Mouse (Mus musculus): ENCODE results near the gene Tmem229a. TPM values are rescaled to one million over a fixed set of nuclear protein-coding genes. Genes with fewer than 3 reads are reported as not detected.

Gene Tmem229a
- total and polyA plus RNA-seq, 2 experiments from 2014 or later, result 0.38 TPM; not detected in 1

DNA sequence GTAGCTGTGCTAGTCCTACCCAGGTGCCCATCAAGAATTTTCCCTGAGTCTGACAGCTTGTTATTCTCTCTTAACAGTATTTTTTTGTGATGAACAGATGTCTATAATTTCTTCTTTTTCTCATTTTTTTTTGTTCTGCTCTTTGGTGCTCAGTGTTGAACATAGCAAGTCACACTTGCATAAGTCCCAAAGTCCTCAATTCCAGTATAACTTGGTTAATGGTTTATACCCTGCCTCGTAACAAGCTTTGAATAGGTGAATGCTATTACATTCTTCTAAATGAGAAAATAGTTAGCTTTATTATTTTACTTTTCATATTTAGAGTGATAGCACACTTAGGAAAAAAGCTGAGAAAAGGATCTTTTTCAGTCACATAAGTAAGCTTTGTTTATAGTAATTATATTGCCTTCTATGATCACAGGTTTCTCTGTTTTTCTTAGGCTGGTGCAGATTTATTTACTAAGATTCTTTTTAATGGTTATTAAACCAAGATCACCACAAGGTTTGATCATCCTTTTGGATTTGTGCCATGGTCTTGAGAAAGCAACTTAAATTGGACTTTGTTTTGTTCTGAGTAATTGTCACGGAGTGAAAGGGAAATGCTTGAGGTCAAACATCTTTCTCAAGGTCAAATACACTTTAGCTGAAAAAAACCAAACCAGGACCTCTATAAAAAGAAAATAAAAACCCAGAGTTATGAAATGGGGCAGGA is 45.9 kb downstream of the Tmem229a start:
- Histone ChIP-seq H3K27me3 (ENCODE audit: control insufficient read depth, insufficient read depth, low read length) (no peaks in the 10 kb centered on the region), H3K4me3 (ENCODE audit: low read depth, low read length) (no peak overlapping the region), H3K36me3 (replicated peaks; ENCODE audit: control insufficient read depth, insufficient read depth, low read length) (no peaks in the 10 kb centered on the region), H3K27ac (ENCODE audit: low read depth) (no peak overlapping the region), H3K4me2 (ENCODE audit: low read depth, low read length) (no peak overlapping the region), H3K9me3 (replicated peaks; ENCODE audit: control insufficient read depth, low read length) (no peaks in the 10 kb centered on the region), H3K4me1 (ENCODE audit: control insufficient read depth, insufficient read depth) (no peaks in the 10 kb centered on the region), H3K9ac (replicated peaks; ENCODE audit: low read depth, low read length) (no peak overlapping the region)
- DNase-seq (ENCODE audit: low spot score), result no peak
- TF ChIP-seq CTCF (IDR thresholded peaks at IDR 0.05; ENCODE audit: low read depth), result no peak
- no peak for TF ChIP-seq EP300 (IDR thresholded peaks at IDR 0.05; ENCODE audit: low read depth)
- no peak for ATAC-seq (ENCODE audit: insufficient read depth, low read depth)
- WGBS, result 59% methylated on average over 2 of the region's 2 CpGs

DNA sequence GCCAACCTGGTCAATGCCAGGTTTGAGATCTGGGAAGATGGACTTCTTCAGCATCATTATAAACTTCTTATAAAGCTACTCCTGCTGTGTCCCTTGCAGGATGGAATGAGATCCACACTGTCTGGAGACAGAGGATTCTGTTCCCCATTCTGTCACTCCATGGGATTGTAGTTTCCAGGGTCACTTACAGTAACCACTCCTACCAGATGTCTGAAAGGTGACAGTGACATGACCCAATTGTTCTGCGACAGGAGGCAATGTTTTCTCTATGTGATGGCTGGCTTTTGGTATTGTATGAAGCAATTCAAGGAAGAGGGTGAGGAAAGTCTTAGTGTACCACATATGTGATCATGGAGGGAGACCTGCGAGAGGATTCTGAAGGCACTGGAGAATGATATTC is 48.3 kb downstream of the Tmem229a start:
- no peak overlapping the region for H3K9ac ChIP-seq (replicated peaks; ENCODE audit: low read depth, low read length)
- H3K4me1 ChIP-seq (ENCODE audit: control insufficient read depth, insufficient read depth), result no peaks in the 10 kb centered on the region
- no peaks in the 10 kb centered on the region for H3K27me3 ChIP-seq (ENCODE audit: control insufficient read depth, insufficient read depth, low read length)
- DNase-seq (ENCODE audit: low spot score), result no peak
- no peak overlapping the region for H3K27ac ChIP-seq (ENCODE audit: low read depth)
- H3K9me3 ChIP-seq (replicated peaks; ENCODE audit: control insufficient read depth, low read length), result no peaks in the 10 kb centered on the region
- H3K4me3 ChIP-seq (ENCODE audit: low read depth, low read length), result no peak overlapping the region
- WGBS, result 46% methylated on average over 2 of the region's 2 CpGs
- no peaks in the 10 kb centered on the region for H3K36me3 ChIP-seq (replicated peaks; ENCODE audit: control insufficient read depth, insufficient read depth, low read length)
- TF ChIP-seq CTCF (IDR thresholded peaks at IDR 0.05; ENCODE audit: low read depth) (no peak), EP300 (IDR thresholded peaks at IDR 0.05; ENCODE audit: low read depth) (no peak)
- no peak overlapping the region for H3K4me2 ChIP-seq (ENCODE audit: low read depth, low read length)
- no peak for ATAC-seq (ENCODE audit: insufficient read depth, low read depth)

DNA sequence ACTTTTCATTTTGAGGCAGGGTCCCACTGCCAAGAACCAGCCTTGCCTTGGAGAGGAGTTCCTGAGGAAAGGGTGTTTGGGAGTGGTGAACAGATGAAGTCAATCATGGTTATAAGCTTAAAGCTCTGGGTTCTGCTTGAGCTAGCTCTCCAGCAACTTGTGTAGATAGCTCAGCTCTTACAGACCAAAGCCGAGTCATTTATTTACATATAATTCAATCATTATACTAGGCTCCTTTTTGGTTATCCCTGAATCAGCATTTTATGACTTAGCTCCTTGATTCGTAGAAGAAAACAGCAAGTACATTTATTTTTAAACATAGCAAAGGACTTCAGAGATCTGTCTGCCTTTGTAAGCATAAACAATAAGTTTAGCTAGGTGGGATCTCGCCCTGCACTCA is 51.0 kb downstream of the Tmem229a start:
- no peak for ATAC-seq (ENCODE audit: insufficient read depth, low read depth)
- no peak overlapping the region for H3K4me3 ChIP-seq (ENCODE audit: low read depth, low read length)
- TF ChIP-seq CTCF (IDR thresholded peaks at IDR 0.05; ENCODE audit: low read depth) (no peak), EP300 (IDR thresholded peaks at IDR 0.05; ENCODE audit: low read depth) (no peak)
- no peak overlapping the region for H3K9ac ChIP-seq (replicated peaks; ENCODE audit: low read depth, low read length)
- no peak for DNase-seq (ENCODE audit: low spot score)
- H3K36me3 ChIP-seq (replicated peaks; ENCODE audit: control insufficient read depth, insufficient read depth, low read length), result no peaks in the 10 kb centered on the region
- no peaks in the 10 kb centered on the region for H3K27me3 ChIP-seq (ENCODE audit: control insufficient read depth, insufficient read depth, low read length)
- H3K9me3 ChIP-seq (replicated peaks; ENCODE audit: control insufficient read depth, low read length), result no peaks in the 10 kb centered on the region
- H3K27ac ChIP-seq (ENCODE audit: low read depth), result no peak overlapping the region
- H3K4me1 ChIP-seq (ENCODE audit: control insufficient read depth, insufficient read depth), result no peaks in the 10 kb centered on the region
- no peak overlapping the region for H3K4me2 ChIP-seq (ENCODE audit: low read depth, low read length)
- 76% methylated on average over 3 of the region's 3 CpGs for WGBS

Other genes starting within 250 kb of the Tmem229a start
- not detected in 2 replicates for gene Hyal6, start 223.1 kb downstream of the Tmem229a start, total RNA-seq (2014; rRNA removed; ENCODE audit: low replicate concordance)
- gene Hyal6, start 223.1 kb downstream of the Tmem229a start, polyA plus RNA-seq (2015; fragmentation: Nextera tagmentation; extraction: Ambion mirVana), result 0.03 TPM in 1 of 2 replicates, not detected in the other
- not detected in 2 replicates for gene Hyal4, start 208.0 kb downstream of the Tmem229a start, total RNA-seq (2014; rRNA removed; ENCODE audit: low replicate concordance)
- gene Hyal4, start 208.0 kb downstream of the Tmem229a start, polyA plus RNA-seq (2015; fragmentation: Nextera tagmentation; extraction: Ambion mirVana), result not detected in 2 replicates
- gene Spam1, start 165.1 kb downstream of the Tmem229a start, total RNA-seq (2014; rRNA removed; ENCODE audit: low replicate concordance), result not detected in 2 replicates
- gene Spam1, start 165.1 kb downstream of the Tmem229a start, polyA plus RNA-seq (2015; fragmentation: Nextera tagmentation; extraction: Ambion mirVana), result not detected in 2 replicates
- not detected in 2 replicates for gene Hyal5, start 98.3 kb downstream of the Tmem229a start, total RNA-seq (2014; rRNA removed; ENCODE audit: low replicate concordance)
- gene Hyal5, start 98.3 kb downstream of the Tmem229a start, polyA plus RNA-seq (2015; fragmentation: Nextera tagmentation; extraction: Ambion mirVana), result not detected in 2 replicates

All from heart, postnatal 0 days (tissue).